Comparison of ENCODE assay signal across 40 mouse cellular contexts in the genomic region with DNA sequence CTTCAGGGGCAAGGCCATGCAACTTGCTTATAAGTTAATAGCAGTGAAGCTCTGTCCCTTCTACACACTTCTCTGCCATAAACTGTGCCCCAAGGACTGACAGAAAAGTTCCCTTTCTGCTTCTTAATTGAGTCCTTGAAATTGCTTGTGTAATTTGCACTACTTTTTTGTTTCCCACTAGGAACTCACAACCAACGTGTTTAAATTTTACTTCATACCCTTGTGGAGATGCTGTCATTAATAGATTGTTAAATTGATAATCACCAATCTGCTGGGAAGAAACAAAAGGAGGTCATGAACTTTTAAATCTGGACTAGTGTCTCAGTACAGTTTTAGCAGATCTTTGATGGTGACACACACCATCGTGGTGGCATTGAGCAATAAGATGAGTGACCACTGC. TPM values are rescaled to one million over a fixed set of nuclear protein-coding genes. Genes with fewer than 3 reads are reported as not detected.
"Had no signal": no experiment of that assay in that cellular context is flagged by ENCODE, and none has a peak within 500 bp of the region (broad histone marks: within the 10 kb centered on the region; RNA-seq: fewer than 3 reads in every experiment).

Vmn1r78 (plus strand) TSS at position 301 of the 400 bp plus-strand sequence.

- H3K27me3 ChIP-seq: embryonic facial prominence, embryonic 12.5 days; embryonic facial prominence, embryonic 13.5 days; embryonic facial prominence, embryonic 15.5 days; forebrain, embryonic 12.5 days; forebrain, embryonic 13.5 days; forebrain, embryonic 15.5 days had no signal

- DNase-seq: cerebellum, adult 9-11 months; cerebellum, postnatal 10 days; cerebellum, postnatal 14 days; cerebellum, postnatal 25 days; cerebellum, postnatal 36 days; embryo, embryonic 11 days; forebrain, postnatal 0 days; gastrocnemius, adult 2 months; gastrocnemius, postnatal 10 days; gastrocnemius, postnatal 14 days; gastrocnemius, postnatal 25 days; gastrocnemius, postnatal 36 days; heart, adult 11 months; heart, adult 18-20 months; heart, adult 2 months had no signal

- ATAC-seq: forebrain, embryonic 13.5 days; forebrain, embryonic 14.5 days; forebrain, embryonic 15.5 days; forebrain, embryonic 16.5 days; forebrain, postnatal 0 days had no signal

RNA-seq across cellular contexts. Expression of gene Vmn1r78, which starts in this region (rescaled TPM):
- total RNA-seq: common myeloid progenitor, adult 5-6 weeks; forebrain, postnatal 0 days; gastrocnemius, adult 18-20 months; gastrocnemius, adult 2 months; gastrocnemius, adult 8-10 months; gastrocnemius, postnatal 10 days; gastrocnemius, postnatal 14 days; gastrocnemius, postnatal 25 days; gastrocnemius, postnatal 36 days; gastrocnemius, postnatal 4 days; granulocyte monocyte progenitor cell, adult 5-6 weeks; heart, adult 18-20 months; heart, adult 2 months; heart, adult 8-10 months had no signal
- polyA plus RNA-seq: cortical plate, adult 2 months; embryonic facial prominence, embryonic 10.5 days; embryonic facial prominence, embryonic 11.5 days; embryonic facial prominence, embryonic 12.5 days; embryonic facial prominence, embryonic 13.5 days; embryonic facial prominence, embryonic 14.5 days; erythroblast, embryonic 14.5 days; forebrain, embryonic 10.5 days; forebrain, embryonic 11.5 days; forebrain, embryonic 12.5 days; forebrain, embryonic 13.5 days; forebrain, embryonic 14.5 days; forebrain, embryonic 15.5 days; forebrain, embryonic 16.5 days; forebrain, postnatal 0 days; frontal cortex, adult 2 months; gonadal fat pad, adult 2 months; heart, adult 2 months; heart, embryonic 10.5 days; heart, embryonic 11.5 days had no signal
